Mouse (Mus musculus): ENCODE measurements at regions not wholly inside any gene's neighbourhood (a gene's known extent, or its start where the extent isn't known, plus 50 kb on each side); places are given as distances from the start of the nearest gene placed in this dataset.
"Not testable (repeated sequence)": the region's sequence is repeated elsewhere in the genome, so short reads cannot be mapped to it uniquely, and the experiment has no call there.

GRCm38 (mm10) chr12:82056782-82057611 is 112.1 kb upstream of the Sipa1l1 start:
- not testable (repeated sequence) for DNase-seq (ENCODE audit: low read depth, low spot score)

GRCm38 (mm10) chr12:82064986-82065385 is 104.1 kb upstream of the Sipa1l1 start:
- no peak for DNase-seq (ENCODE audit: low read depth, low spot score)

- peak; percentile 7 for DNase-seq (ENCODE audit: low read depth, low spot score)
These were observed 102.3 kb upstream of the Sipa1l1 start for GRCm38 (mm10) chr12:82066860-82067259.

- DNase-seq (ENCODE audit: low read depth, low spot score): no peak
These were observed 99.5 kb upstream of the Sipa1l1 start for GRCm38 (mm10) chr12:82069621-82070020.

GRCm38 (mm10) chr12:82072810-82073465 is 96.2 kb upstream of the Sipa1l1 start:
- DNase-seq (ENCODE audit: low read depth, low spot score): no peak

- no peak for DNase-seq (ENCODE audit: low read depth, low spot score)
These were observed 93.5 kb upstream of the Sipa1l1 start for GRCm38 (mm10) chr12:82075479-82076221.

GRCm38 (mm10) chr12:82076766-82077165 is 92.4 kb upstream of the Sipa1l1 start:
- DNase-seq (ENCODE audit: low read depth, low spot score): no peak

- no peak for DNase-seq (ENCODE audit: low read depth, low spot score)
These were observed 91.2 kb upstream of the Sipa1l1 start for GRCm38 (mm10) chr12:82077945-82078344.

- no peak for DNase-seq (ENCODE audit: low read depth, low spot score)
These were observed 90.4 kb upstream of the Sipa1l1 start for GRCm38 (mm10) chr12:82078740-82079139.

GRCm38 (mm10) chr12:82080196-82080880 is 88.8 kb upstream of the Sipa1l1 start:
- DNase-seq (ENCODE audit: low read depth, low spot score): no peak

GRCm38 (mm10) chr12:82082596-82082995 is 86.5 kb upstream of the Sipa1l1 start:
- DNase-seq (ENCODE audit: low read depth, low spot score): peak; percentile 23

- no peak for DNase-seq (ENCODE audit: low read depth, low spot score)
These were observed 83.2 kb upstream of the Sipa1l1 start for GRCm38 (mm10) chr12:82085771-82086400.

- no peak for DNase-seq (ENCODE audit: low read depth, low spot score)
These were observed 82.7 kb upstream of the Sipa1l1 start for GRCm38 (mm10) chr12:82086441-82086840.

GRCm38 (mm10) chr12:82089288-82089687 is 79.8 kb upstream of the Sipa1l1 start:
- peak; percentile 6 for DNase-seq (ENCODE audit: low read depth, low spot score)

GRCm38 (mm10) chr12:82093317-82093716 is 75.8 kb upstream of the Sipa1l1 start:
- no peak for DNase-seq (ENCODE audit: low read depth, low spot score)

GRCm38 (mm10) chr12:82095396-82095795 is 73.7 kb upstream of the Sipa1l1 start:
- DNase-seq (ENCODE audit: low read depth, low spot score): peak; percentile 32

- no peak for DNase-seq (ENCODE audit: low read depth, low spot score)
These were observed 72.0 kb upstream of the Sipa1l1 start for GRCm38 (mm10) chr12:82097126-82097525.

- no peak for DNase-seq (ENCODE audit: low read depth, low spot score)
These were observed 71.5 kb upstream of the Sipa1l1 start for GRCm38 (mm10) chr12:82097620-82098019.

GRCm38 (mm10) chr12:82104211-82104610 is 64.9 kb upstream of the Sipa1l1 start:
- no peak for DNase-seq (ENCODE audit: low read depth, low spot score)

- DNase-seq (ENCODE audit: low read depth, low spot score): no peak
These were observed 63.7 kb upstream of the Sipa1l1 start for GRCm38 (mm10) chr12:82105184-82106031.

Data from A20 (cell line).